Mouse (Mus musculus): ENCODE measurements at regions not wholly inside any gene's neighbourhood (a gene's known extent, or its start where the extent isn't known, plus 50 kb on each side); places are given as distances from the start of the nearest gene placed in this dataset.

- intact Hi-C loops (cut with DNase I) = no loop called here
- no peak for DNase-seq
These were observed 344.3 kb downstream of the Bcor start for GRCm38 (mm10) chrX:11815864-11816263.

- intact Hi-C loops (cut with DNase I) = no loop called here
- DNase-seq = no peak
These were observed 341.5 kb downstream of the Bcor start for GRCm38 (mm10) chrX:11818634-11819033.

- intact Hi-C loops (cut with DNase I) = no loop called here
- no peak for DNase-seq
These were observed 339.0 kb downstream of the Bcor start for GRCm38 (mm10) chrX:11821165-11821564.

- DNase-seq = no peak
- intact Hi-C loops (cut with DNase I) = no loop called here
These were observed 338.0 kb downstream of the Bcor start for GRCm38 (mm10) chrX:11821880-11822768.

- intact Hi-C loops (cut with DNase I) = no loop called here
- no peak for DNase-seq
These were observed 334.2 kb downstream of the Bcor start for GRCm38 (mm10) chrX:11825948-11826347.

- intact Hi-C loops (cut with DNase I) = no loop called here
- DNase-seq = no peak
These were observed 333.3 kb downstream of the Bcor start for GRCm38 (mm10) chrX:11826737-11827408.

GRCm38 (mm10) chrX:11829411-11830002, 330.6 kb downstream of the Bcor start:
- intact Hi-C loops (cut with DNase I) = no loop called here
- no peak for DNase-seq

- no peak for DNase-seq
- intact Hi-C loops (cut with DNase I) = no loop called here
These were observed 322.6 kb downstream of the Bcor start for GRCm38 (mm10) chrX:11837566-11837965.

GRCm38 (mm10) chrX:11839665-11840245, 320.4 kb downstream of the Bcor start:
- DNase-seq = peak in 1 of 2 experiments; percentile 24
- intact Hi-C loops (cut with DNase I) = no loop called here

GRCm38 (mm10) chrX:11840319-11841035, 319.7 kb downstream of the Bcor start:
- intact Hi-C loops (cut with DNase I) = no loop called here
- DNase-seq = peak in 1 of 2 experiments; percentile 29

- intact Hi-C loops (cut with DNase I) = no loop called here
- DNase-seq = no peak
These were observed 314.6 kb downstream of the Bcor start for GRCm38 (mm10) chrX:11845566-11845965.

GRCm38 (mm10) chrX:11855910-11856309, 304.2 kb downstream of the Bcor start:
- DNase-seq = no peak
- intact Hi-C loops (cut with DNase I) = no loop called here

- DNase-seq = no peak
- intact Hi-C loops (cut with DNase I) = no loop called here
These were observed 300.8 kb downstream of the Bcor start for GRCm38 (mm10) chrX:11859396-11859795.

GRCm38 (mm10) chrX:11861119-11861708, 298.9 kb downstream of the Bcor start:
- intact Hi-C loops (cut with DNase I) = no loop called here
- no peak for DNase-seq

GRCm38 (mm10) chrX:11861892-11862291, 298.3 kb downstream of the Bcor start:
- intact Hi-C loops (cut with DNase I) = no loop called here
- DNase-seq = no peak

- DNase-seq = no peak
- intact Hi-C loops (cut with DNase I) = no loop called here
These were observed 297.0 kb downstream of the Bcor start for GRCm38 (mm10) chrX:11863106-11863505.

- intact Hi-C loops (cut with DNase I) = no loop called here
These were observed 286.2 kb downstream of the Bcor start for GRCm38 (mm10) chrX:11873913-11874312.

GRCm38 (mm10) chrX:11876636-11877035, 283.5 kb downstream of the Bcor start:
- DNase-seq = no peak
- intact Hi-C loops (cut with DNase I) = no loop called here

More at GRCm38 (mm10) chrX:11873913-11874312, 286.2 kb downstream of the Bcor start:
- no peak for DNase-seq

- no peak for DNase-seq
- intact Hi-C loops (cut with DNase I) = no loop called here
These were observed 282.1 kb downstream of the Bcor start for GRCm38 (mm10) chrX:11878028-11878427.

- no peak for DNase-seq
- intact Hi-C loops (cut with DNase I) = no loop called here
These were observed 279.2 kb downstream of the Bcor start for GRCm38 (mm10) chrX:11880972-11881371.
